Mouse (Mus musculus) G1E (cell line): Measurements from ENCODE around the gene Tbc1d17.

ENCODE experiments used
- CTCF ChIP-seq: IDR thresholded peaks from 2 replicates; pipeline ENCODE4 v1.5.1; 2012; ENCODE audit warnings: low read depth, low read length, inconsistent platforms, mixed read lengths
- GATA1 ChIP-seq: IDR thresholded peaks from 2 replicates; pipeline ENCODE4 v1.6.1; 2012; ENCODE audit warnings: borderline replicate concordance, low read length, inconsistent platforms, mixed read lengths
- POLR2AphosphoS5 ChIP-seq: IDR thresholded peaks from 2 replicates; pipeline ENCODE4 v1.6.1; 2012; ENCODE audit warnings: low read depth, low read length, inconsistent platforms; ENCODE audit not compliant: insufficient replicate concordance
- TAL1 ChIP-seq: conservative IDR thresholded peaks from 2 replicates; pipeline ENCODE4 v1.6.1; 2012; ENCODE audit warnings: low read depth, low read length, inconsistent platforms, mixed read lengths

DNA sequence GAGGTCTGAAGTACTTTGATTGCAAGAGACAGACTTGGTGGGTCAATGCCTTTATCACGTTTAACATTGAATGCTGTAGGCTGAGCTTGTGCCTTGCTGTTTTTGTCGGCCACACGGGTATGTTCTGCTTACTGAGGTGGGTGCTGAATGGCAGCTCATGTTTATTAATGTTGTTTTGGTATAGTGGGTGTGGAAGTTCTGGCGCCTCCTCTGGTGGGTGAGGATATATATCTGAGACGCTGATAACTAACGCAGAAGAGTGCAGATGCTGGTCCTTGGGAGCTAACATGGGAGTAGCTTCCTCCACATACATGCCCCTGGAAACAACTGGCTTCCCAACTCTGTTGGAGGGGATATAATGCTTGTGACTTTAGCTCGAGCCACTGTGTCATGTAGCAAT, 25.5 kb downstream of the Tbc1d17 start:
- TF ChIP-seq CTCF (no peak), POLR2AphosphoS5 (no peak), GATA1 (no peak), TAL1 (no peak)
